Mouse (Mus musculus): Measurements from ENCODE around the gene Akt2.
"Not testable (repeated sequence)": the region's sequence is repeated elsewhere in the genome, so short reads cannot be mapped to it uniquely, and the experiment has no call there.

The Akt2 gene

DNA sequence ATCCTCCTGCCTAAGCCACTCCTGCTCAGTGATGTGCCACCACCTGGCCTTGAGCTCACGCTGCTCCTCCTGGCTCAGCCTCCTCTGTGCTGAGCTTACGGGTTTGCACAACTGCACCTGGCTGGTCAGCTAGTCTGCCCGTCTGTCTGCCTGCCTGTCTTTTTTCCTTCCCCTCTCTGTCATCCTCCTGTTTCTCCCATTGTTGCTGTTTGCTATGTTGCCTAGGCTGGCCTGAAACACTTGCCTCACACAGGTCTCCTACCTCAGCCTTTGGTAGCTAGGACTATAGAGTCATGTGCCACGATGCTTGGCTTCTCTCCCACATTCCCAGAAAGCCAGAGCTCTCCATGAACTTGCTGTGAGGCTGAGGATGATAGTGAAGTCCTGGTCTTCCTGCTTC, 21.6 kb downstream of the Akt2 start:
- no peak for DNase-seq (ENCODE audit: extremely low spot score, low spot score)

- DNase-seq (ENCODE audit: extremely low spot score, low spot score), result no peak
Measured at GRCm38 (mm10) chr7:27613751-27614499, 22.6 kb downstream of the Akt2 start.

DNA sequence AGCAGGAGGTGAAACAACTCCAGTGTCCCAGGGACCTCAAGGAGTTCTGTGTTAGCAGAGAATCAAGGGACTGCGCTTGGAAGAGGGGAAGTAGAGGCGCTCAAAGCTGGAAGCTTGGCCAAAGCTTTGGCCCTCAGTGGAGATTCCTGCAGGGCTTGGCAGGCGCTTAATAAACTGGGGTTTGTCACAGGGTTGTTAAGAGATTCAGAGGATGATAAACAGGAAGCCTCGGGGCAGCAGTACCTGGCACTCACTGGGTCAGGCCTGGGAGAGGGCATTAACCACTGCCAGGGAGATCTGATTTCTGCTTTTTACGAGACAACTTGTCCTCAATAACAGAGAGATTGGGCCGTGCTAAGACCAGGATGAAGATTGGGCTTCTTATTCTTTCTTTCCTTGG, 29.7 kb downstream of the Akt2 start:
- no peak for DNase-seq (ENCODE audit: extremely low spot score, low spot score)

DNA sequence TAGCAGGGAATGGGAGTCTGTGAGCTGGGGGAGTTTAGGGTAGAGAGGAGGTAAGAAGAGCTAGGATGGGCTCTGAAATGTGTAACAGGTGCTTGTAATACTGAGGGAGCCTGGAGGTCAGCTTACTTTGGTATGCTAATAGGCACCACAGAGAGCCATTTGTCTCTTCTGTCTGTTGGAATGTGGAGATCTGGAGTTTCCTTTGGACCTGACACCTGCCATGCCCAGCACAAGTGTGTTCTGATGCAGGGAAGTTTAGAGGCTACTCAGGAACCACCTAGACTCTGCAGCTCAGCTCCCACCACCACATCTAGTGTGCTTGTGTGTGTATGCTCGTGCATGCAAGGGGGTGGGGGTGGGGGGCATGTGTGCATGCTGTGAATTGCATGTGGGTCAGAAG, 30.9 kb downstream of the Akt2 start:
- no peak for DNase-seq (ENCODE audit: extremely low spot score, low spot score)

GRCm38 (mm10) chr7:27624967-27625366, 33.6 kb downstream of the Akt2 start:
- no peak for DNase-seq (ENCODE audit: extremely low spot score, low spot score)

DNA sequence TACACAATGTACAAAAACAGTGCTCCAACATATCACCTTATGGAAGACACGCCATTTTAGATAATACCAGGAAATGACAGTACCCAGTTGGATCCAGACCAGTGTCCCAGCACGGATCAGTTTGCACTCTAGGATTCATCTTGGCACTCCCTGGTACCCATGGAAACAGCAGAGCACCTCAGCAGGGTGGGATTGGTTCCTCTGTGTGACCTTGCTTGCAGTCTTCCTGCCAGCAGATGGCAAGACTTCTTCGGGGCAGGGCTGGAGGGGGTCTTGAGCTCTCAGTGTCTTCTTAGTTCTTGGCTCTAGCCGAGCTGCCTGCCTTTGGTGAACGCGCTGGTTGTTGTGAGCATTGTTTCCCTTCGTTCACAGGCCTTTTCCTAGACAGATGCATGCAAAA, 36.4 kb downstream of the Akt2 start:
- DNase-seq (ENCODE audit: extremely low spot score, low spot score), result no peak

- DNase-seq (ENCODE audit: extremely low spot score, low spot score), result no peak
Measured at GRCm38 (mm10) chr7:27628190-27628589, 36.8 kb downstream of the Akt2 start.

- not testable (repeated sequence) for DNase-seq (ENCODE audit: extremely low spot score, low spot score)
Measured at GRCm38 (mm10) chr7:27628816-27629215, 37.5 kb downstream of the Akt2 start.

DNA sequence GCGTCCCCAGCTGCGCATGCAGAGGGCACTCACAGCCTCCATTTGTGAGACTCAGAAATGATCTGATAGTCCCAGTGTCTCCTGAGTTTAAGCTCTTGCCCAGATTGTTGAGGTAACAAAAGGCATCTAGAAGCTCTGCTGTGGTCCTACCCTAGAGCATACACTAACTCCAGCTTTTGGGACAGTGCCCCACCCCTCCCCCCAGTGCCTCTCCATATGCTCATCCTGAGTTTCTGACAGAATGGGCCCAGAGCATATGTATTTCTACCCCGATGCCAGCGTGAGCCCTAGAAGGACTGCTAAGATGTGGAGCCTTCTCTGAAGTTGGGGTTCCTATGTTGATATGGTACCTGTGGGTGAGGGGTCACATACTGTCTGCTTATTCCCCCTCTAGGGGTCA, 40.1 kb downstream of the Akt2 start:
- DNase-seq (ENCODE audit: extremely low spot score, low spot score), result no peak

DNA sequence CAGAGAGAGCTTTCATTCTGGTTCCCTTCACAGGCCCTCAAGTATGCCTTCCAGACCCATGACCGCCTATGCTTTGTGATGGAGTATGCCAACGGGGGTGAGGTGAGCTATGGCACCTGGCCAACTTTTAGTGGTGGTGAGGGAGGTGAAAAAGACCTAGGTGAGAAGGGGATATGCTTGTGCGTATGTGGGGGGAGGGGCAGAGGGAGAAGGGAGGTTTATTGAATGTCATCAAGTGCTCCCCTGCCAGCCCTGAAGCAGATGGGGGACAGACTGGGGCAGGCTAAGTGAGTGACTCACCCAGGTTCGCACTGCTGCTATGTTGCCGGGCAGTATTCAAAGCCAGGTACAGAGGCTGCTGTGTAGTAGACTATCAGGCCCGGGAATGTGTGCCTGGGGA, 41.8 kb downstream of the Akt2 start:
- no peak for DNase-seq (ENCODE audit: extremely low spot score, low spot score)

DNA sequence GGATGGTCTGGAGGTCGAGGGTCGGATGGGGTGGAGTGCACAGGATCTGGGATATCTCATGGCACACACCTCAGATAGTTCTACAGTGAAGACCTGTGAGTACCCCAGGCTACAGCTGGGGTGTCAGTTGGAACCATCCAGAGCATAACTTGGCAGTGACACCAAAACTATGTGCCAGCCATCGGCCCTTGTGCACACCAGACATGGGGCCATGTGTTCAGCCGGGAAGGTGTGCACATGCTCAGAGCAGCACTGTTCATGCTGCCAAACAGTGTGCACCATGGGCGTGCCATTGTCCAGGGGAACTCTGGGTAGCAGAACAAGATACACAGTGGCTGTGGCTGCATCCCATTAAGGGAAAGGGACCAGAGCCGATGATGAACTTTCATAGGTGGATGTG, 43.3 kb downstream of the Akt2 start:
- no peak for DNase-seq (ENCODE audit: extremely low spot score, low spot score)

DNA sequence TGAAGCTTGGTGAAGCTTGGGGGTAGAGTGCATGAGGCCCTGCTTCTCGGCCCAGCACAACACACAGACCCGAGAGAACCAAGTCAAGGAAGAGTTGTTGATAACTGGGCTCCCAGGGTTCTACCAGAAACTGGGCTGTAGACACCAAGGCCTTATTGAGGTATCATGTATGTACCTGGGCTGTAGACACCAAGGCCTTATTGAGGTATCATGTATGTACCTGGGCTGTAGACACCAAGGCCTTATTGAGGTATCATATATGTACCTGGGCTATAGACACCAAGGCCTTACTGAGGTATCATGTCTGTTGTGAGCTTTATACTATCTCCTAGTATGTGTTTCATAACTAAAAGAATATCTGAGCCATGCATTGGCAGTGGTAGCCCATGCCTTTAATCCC, 43.7 kb downstream of the Akt2 start:
- DNase-seq (ENCODE audit: extremely low spot score, low spot score), result not testable (repeated sequence)

DNA sequence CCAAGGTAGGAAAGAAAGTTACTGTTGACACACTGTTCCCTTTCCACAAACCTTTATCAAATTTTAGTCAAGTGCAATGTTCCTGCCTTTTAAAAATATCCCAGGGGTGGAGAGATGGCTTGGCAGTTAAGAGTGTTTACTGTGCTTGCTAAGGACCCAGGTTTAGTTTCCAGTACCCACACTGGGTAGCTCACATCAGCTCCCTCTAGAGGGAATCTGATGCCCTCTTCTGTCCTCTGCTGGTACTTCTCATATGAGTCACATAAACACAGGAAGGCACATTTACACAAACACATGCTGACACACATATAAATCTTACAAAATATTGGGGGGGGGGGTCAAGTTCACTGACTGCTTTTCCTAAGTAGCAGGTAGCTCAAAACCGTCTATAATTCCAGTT, 53.1 kb downstream of the Akt2 start:
- no peak for DNase-seq (ENCODE audit: extremely low spot score, low spot score)

DNA sequence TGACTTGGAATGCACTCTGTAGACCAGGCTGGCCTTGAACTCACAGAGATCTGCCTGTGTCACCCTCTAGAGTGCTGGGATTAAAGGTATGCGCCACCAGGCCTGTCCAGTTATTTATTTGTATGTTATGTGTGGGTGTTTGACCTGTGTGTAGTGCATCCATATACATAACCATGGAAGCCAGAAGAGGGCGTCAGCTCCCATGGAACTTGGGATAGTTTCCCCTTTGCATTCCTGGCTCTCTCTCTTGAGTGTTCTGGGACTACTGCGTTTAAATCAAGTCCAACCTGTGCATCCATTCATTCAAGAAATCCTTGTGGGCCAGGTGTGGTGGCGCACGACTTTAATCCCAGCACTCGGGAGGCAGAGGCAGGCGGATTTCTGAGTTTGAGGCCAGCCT, 55.2 kb downstream of the Akt2 start:
- no peak for DNase-seq (ENCODE audit: extremely low spot score, low spot score)

DNA sequence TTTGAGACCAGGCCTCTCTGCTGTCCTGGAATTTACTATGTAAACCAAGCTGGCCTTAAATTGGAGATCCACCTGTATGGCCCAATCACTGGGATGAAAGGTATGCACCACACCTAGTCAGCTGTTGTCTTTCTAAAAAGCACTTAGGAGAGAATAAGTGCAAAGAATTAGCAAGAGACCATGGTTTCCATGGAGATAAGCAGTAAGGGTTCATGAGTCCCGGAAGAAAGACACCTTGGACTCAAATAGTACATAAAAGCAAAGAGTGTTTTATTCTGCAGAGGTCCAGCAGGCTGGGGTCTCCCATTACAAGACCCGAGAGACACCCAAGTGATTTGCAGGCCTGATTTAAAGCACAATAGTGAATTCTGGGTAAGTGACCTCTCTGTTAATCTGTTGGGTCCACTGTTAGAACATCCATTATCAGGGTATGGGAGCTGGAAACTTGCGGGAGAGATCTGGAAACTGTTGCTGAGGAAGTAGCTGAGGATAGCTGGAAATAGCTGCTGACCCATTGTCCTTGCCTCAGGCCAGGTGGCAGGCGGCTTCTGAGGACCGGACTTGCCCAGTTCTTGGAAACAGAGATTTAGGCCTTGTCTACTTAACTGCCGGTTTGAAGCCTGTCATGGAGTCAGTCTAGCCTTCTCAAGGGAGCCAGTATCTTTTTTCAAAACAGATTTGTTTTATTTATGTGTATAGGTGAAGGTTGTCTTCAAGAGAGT, 56.1 kb downstream of the Akt2 start:
- no peak for DNase-seq (ENCODE audit: extremely low spot score, low spot score)

- no peak for DNase-seq (ENCODE audit: extremely low spot score, low spot score)
Measured at GRCm38 (mm10) chr7:27649723-27650122, 58.4 kb downstream of the Akt2 start.

DNA sequence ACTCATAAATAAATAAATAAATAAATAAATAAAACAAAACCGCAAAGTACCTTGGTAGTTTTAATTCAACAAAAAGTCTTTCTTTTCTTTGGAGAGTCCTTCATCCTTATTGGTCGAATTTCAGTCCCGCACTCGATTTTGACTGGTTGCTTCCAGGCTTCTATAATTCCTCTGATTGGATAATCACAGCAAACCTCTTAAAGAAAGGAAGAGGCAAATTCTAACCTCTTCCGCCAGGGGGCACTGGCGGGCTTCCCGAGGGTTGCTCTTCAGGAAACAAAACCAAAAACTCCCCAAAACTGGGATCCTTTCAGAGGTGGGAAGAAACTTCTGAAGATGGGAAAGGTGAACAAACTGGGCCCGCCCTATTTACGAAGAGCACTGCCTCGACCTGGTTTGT, 59.6 kb downstream of the Akt2 start:
- DNase-seq (ENCODE audit: extremely low spot score, low spot score), result peak; percentile 59

- peak; percentile 65 for DNase-seq (ENCODE audit: extremely low spot score, low spot score)
Measured at GRCm38 (mm10) chr7:27653681-27654437, 62.5 kb downstream of the Akt2 start, which contains the start of gene Ttc9b. Gene Ttc9b, plus strand, starts transcription at chr7:27653915.

- DNase-seq (ENCODE audit: extremely low spot score, low spot score), result no peak
Measured at GRCm38 (mm10) chr7:27654607-27655276, 63.4 kb downstream of the Akt2 start.

DNA sequence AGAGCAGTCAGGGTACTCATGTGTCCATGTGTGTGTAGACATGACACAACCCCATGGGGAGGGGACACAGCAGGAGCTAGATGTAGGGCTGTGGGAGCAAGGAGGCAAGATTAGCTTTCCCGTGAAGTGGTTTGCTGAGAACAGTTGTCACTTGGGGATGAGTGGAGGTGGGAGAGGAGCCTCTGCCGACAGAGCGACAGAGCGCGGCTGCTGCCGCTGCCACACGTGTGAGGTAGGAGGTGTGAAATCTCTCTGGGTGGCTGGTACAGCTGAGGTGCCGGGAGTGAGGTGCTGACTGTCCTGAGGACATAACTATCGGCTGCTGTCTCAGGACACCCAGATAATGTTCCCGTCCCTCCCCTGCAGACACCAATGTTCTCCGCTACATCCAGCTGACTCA, 64.2 kb downstream of the Akt2 start:
- no peak for DNase-seq (ENCODE audit: extremely low spot score, low spot score)

DNA sequence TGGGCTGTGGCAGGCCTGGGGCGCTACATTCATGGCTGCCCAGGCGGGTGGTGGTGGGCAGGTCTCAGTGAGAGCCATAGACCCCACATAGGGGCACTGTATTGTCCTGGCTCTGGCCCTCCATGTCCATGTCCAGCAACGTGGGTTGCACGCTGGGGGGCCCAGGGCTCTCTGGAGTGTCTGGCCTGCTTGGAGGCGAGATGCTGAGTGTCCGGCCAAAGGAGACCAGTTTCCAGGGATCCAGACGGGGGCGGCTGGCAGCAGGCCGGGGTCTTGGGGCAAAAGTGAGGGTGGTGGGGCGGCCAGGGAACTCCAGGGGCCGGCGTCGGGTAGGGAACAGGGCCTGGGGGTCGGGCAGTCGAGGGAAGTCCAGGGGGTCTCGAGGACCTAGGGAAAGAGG, 65.2 kb downstream of the Akt2 start:
- DNase-seq (ENCODE audit: extremely low spot score, low spot score), result no peak
